Mouse (Mus musculus) embryonic fibroblast, embryonic 13.5 days (primary cell): ENCODE results near the gene Rps26. TPM values are rescaled to one million over a fixed set of nuclear protein-coding genes. Genes with fewer than 3 reads are reported as not detected.

Experiments
- H3K27ac ChIP-seq: 2 replicates; pipeline ENCODE4 v1.5.1; 2012; ENCODE audit warnings: low read length, control low read depth, inconsistent platforms; ENCODE audit not compliant: insufficient read depth
- H3K4me1 ChIP-seq: 2 replicates; pipeline ENCODE4 v1.6.1; 2011; ENCODE audit warnings: low read length; ENCODE audit not compliant: control insufficient read depth, insufficient read depth
- H3K4me3 ChIP-seq: 2 replicates; pipeline ENCODE4 v1.5.1; 2011; ENCODE audit warnings: mild to moderate bottlenecking, control low read depth, low read length; ENCODE audit not compliant: insufficient read depth
- CTCF ChIP-seq: IDR thresholded peaks from 2 replicates; pipeline ENCODE4 v1.5.1; 2011; ENCODE audit warnings: mild to moderate bottlenecking, control low read depth, low read length, moderate library complexity, borderline replicate concordance; ENCODE audit not compliant: insufficient read depth
- POLR2A ChIP-seq: IDR thresholded peaks from 2 replicates; pipeline ENCODE4 v1.6.1; 2011; ENCODE audit warnings: low read depth, mild to moderate bottlenecking, control low read depth, low read length, moderate library complexity
- polyA plus RNA-seq: library from polyadenylated mRNA; stranded (reverse); fragments of >200 nt; gene quantifications from 2 replicates; pipeline ENCODE4 v1.2.4, GENCODE M21; 2011; ENCODE audit warnings: low read depth; ENCODE audit not compliant: missing spikeins, insufficient read length

Gene Rps26
- 1,073 and 1,205 TPM in 2 replicates for polyA plus RNA-seq

DNA sequence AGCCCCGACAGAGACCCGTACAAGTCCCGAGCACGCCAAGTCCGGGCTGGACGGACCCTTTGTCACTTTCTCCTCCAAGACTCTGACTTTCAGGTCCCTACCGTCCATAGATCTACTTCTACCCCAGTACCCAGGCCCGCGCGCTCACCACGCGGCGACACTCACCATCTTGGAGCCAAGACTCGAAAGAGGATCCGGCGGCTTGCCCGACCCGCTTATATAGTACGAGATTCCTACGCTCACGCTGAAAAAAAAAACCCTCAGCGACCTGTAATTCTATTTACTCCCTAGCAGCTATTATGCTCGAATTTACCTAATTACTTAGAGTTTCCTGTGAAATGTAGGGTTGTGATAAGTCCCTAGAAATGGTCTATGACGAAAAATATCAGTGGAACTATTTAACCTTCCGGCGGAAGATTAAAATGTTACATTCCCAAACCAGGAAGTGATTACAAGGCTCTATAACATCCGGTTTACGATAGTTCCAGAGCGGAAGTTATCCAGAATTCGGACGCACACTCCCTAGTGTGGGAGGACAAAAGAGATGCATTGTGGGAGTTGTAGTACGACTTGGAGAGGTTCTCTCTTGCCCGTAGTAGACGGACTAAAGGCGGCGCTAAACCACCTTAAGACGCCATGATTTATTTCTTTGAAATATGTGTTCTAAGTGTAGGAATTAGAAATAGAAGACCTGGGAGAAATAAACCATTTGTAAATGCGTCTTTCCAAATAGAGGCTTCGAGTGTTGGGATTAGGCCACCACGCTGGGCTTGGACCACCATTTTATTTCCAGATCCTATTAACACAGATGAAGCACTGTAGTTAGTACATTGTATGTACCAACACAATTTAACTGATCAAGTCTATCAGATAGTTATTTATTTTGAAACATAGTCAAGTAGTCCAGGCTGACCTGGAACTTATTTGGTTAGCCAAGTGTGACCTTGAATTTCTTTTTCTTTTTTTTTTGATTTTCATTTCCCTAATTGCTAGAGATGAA, at the start of gene Rps26:
Gene Rps26, minus strand, starts transcription at position 437 of the 1,000 bp plus-strand sequence.
- Histone ChIP-seq H3K27ac (peak within 1 kb of the TSS; percentile 62), H3K4me3 (peak within 1 kb of the TSS; percentile 88), H3K4me1 (no peaks in the 10 kb centered on the region)
- TF ChIP-seq POLR2A: peak; percentile 99
- no peak for TF ChIP-seq CTCF

DNA sequence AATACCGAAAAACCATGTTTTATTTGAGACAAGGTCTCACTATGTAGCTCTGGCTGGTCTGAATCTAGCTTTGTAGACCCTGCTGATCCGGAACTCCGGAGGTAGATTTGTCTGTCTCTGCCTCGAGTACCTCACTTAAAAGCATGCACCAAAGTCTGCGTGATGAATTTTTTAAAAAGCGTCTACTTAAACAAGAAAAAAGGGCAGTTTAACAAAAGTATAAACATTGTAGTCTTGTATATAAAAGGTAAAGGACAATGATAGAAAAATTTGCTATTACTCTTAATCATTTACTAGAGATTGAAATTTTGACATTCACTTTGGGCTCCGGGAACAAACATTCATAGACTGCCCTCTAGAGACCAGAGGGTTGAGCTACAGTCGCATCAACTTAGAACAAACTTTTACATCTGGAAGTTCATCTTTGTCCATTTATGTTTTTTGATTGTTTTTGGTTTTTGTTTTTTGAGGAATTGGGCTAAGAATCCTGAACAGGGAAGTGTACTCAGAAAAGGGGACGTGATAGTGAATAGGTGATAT, 48.0 kb upstream of the Rps26 start:
- no peak overlapping the region; the same call in 1 of the 2 replicates for H3K27ac ChIP-seq
- TF ChIP-seq POLR2A (no peak), CTCF (no peak)
- peaks cover 5% of the 10 kb centered on the region for H3K4me1 ChIP-seq
- H3K4me3 ChIP-seq: peak overlapping the region; percentile 51

DNA sequence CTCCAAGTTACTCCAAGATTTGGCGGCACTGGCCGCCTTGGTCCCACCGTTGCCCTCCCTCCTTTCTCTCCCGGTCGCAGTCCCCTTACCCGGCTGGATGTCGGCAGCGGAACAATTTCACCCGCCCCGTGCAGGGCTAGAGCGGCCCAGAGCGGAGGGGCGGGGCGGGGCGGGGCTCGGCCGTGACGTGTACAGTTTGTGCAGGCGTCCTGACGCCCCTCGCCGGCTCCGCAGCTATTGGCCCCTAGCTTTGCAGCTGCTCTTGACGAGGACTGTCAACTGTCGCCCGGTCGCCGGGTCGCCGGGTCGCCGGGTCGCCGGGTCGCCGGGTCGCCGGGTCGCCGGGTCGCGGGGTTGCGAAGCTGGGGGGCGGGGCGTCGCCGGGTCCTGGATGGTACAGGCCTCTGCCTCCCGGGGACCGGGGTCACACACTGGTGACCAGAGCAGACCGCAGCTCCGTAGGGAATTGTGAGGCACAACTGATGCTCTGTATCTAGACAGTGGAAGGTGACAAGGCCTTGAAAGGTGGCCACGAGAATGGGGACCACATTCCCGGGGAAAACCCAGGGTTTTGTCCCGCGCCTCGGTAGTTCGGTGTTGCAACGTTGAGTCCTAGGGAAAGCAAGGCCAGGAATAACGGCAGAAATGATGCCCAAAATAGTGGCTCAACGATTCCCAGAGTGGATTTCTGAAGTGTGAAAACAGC, 47.4 kb upstream of the Rps26 start, which contains the start of gene Suox:
Gene Suox, minus strand, starts transcription at position 311 of the 706 bp plus-strand sequence.
- H3K27ac ChIP-seq: no peak within 1 kb of the TSS; the same call in 1 of the 2 replicates
- TF ChIP-seq POLR2A: peak; percentile 84
- no peak for TF ChIP-seq CTCF
- peak within 1 kb of the TSS; percentile 60 for H3K4me3 ChIP-seq
- H3K4me1 ChIP-seq: peaks cover 7% of the 10 kb centered on the region

DNA sequence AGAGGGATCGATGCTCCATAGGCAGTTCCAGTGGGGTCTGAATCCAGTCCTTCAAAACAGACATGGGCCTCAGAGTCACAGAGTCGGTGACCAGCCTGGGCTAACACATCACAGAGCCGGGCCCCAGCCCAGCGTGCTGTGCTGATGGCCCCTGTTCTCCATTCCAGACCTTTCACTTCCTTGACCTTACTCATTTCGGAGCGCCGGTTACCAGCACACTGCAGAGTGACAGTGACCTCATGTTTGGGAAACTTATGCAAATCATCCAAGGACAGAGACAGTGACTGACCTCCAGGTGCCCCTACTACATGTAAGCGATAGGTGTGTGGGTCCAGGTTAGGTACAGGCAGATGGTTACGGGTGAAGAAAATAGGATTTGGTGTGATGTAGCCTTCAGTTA, 44.6 kb upstream of the Rps26 start:
- no peak overlapping the region for H3K4me3 ChIP-seq
- no peak for TF ChIP-seq POLR2A
- TF ChIP-seq CTCF: no peak
- no peak overlapping the region for H3K27ac ChIP-seq
- H3K4me1 ChIP-seq: peaks cover 7% of the 10 kb centered on the region

DNA sequence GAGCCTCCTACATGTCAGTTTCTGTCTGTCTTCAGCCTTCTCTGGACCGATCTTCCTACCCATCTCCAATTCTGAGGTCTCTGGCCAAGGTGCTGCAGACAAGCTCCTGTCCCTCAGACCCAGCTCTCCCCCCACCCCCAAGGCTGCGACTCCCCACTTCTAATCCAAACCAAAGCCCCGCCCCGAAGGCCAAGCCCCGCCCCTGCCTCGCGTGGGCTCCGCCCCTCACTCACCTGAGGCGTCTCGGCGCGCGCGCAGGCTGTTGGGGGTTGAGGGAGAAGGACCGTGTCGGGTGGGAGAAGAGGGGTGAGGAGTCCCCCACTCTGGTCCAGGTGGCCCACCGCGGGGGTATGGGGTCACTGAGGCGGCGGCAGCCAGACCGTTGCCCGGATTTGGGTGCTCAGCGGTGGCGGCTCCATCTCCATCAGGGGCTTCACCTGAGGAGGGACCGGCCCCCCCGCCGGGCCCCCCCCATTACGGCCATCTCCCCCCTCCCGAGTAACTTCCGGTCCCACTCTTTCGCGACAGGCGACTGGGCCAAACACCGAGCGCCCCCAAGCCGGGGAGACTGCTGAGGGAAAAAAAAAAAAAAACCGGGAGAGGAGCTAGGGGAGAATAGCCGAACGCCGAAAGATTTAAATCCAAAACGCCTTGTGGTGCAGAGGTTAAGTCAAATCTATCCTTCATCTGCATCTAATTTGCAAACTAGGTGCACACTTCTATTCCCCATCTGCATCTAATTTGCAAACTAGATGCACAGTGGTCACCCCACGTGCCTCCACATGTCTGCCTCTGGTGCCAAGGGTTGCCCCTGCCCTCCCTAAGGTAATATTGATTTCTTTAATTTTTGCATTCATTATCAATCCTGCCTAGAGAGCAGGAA, 42.5 kb upstream of the Rps26 start:
- H3K4me1 ChIP-seq: peaks cover 7% of the 10 kb centered on the region
- peak overlapping the region; percentile 54 for H3K4me3 ChIP-seq
- no peak overlapping the region for H3K27ac ChIP-seq
- no peak for TF ChIP-seq CTCF
- no peak for TF ChIP-seq POLR2A

DNA sequence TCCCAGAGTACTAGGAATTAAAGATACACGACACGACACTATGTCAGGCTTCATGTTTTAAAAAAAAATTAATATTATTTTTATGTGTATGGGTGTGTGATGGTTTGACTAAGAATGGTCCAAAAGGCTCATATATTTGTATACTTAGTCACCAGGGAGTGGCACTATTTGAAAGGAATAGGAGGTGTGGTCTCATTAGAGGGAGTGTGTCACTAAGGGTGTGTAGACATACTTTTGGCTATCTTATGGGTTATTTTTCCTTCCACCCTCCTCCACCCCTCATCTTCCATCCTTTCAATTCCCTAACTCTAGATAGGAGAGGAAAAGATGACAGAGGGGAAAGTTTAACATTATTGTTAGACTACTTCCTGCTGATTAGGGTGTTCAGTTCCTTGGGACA, 39.3 kb upstream of the Rps26 start:
- TF ChIP-seq POLR2A (no peak), CTCF (no peak)
- H3K27ac ChIP-seq: no peak overlapping the region
- no peak overlapping the region for H3K4me3 ChIP-seq
- peaks cover 7% of the 10 kb centered on the region for H3K4me1 ChIP-seq

DNA sequence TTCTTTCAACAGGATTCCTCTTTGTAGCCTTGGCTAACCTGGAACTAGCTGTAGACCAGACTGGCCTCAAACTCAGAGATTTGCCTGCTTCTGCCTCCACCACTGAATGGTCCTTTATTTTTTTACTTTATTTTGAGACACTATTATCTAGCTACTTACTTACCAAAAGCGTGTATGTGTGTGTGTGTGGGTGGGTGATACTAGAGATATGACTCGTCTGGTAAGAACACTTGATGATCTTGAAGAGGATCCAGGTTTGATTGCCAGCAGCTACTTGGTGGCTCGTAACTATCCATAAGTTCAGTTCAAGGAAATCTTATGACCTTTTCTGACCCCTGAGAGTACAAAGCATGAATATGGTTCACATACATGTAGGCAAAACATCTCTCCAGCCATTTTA, 38.8 kb upstream of the Rps26 start:
- Histone ChIP-seq H3K4me3 (no peak overlapping the region), H3K27ac (no peak overlapping the region), H3K4me1 (peaks cover 7% of the 10 kb centered on the region)
- TF ChIP-seq POLR2A (no peak), CTCF (no peak)

DNA sequence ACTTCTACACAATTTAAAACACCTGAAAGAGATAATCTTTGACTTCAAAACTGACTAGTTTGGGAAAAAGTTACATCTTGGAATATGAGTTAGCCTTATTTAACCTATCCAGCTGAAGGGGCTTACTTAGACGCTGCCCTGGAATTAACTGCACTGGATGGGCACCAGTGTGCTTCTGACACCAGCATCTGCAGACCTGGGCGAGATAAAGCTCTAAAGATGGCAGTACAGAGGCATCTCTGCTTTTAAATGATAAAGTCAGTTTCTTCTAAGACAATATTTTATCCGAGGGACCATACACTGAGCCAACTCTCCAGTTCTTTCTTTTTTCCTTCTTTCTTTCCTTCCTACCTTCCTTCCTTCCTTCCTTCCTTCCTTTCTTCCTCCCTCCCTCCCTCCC, 38.3 kb upstream of the Rps26 start:
- peaks cover 3% of the 10 kb centered on the region for H3K4me1 ChIP-seq
- H3K4me3 ChIP-seq: no peak overlapping the region
- TF ChIP-seq POLR2A (no peak), CTCF (no peak)
- no peak overlapping the region for H3K27ac ChIP-seq
